17 mouse cellular contexts compared by ENCODE assay signal in the genomic region with DNA sequence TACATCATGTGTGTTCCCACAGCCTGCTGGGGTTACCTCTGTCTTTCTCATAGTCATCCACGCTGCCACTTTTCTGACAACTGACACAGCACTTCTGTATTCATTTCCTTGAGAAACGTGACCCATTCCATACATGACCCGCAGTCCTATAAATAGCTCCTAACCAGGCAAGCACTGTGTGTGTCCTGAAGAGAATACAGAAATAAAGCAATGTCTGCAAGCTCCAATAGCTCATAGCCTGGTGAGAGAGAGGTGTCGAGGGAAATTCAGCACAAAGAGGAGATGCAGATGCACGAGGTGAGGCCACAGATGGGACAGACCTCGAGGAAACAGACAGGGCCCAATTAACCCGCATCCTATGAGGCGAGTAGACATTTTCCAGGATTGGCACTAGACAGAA.
DNase-seq lines count a peak whose midpoint lies in the region; ATAC-seq lines count a peak whose summit lies in the region.
"Had no signal": no experiment of that assay in that cellular context is flagged by ENCODE, and none has a peak within 500 bp of the region (broad histone marks: within the 10 kb centered on the region; RNA-seq: fewer than 3 reads in every experiment).

No protein-coding gene starts in this region.

- peaks cover 14% of the 10 kb centered on the region for H3K4me1 ChIP-seq in heart, embryonic 13.5 days
- no peaks in the 10 kb centered on the region for H3K4me1 ChIP-seq in hindbrain, embryonic 16.5 days (ENCODE audit: control insufficient read depth, insufficient read depth, low read depth, low read length)
- H3K4me1 ChIP-seq: liver, embryonic 12.5 days had no signal

- no peak for DNase-seq in heart, postnatal 10 days
- peak; percentile 19 for DNase-seq in retina, postnatal 1 day
- DNase-seq in retina, embryonic 14.5 days (ENCODE audit: low spot score), result no peak
- no peak for DNase-seq in liver
- no peak for DNase-seq in cerebellum, adult 9-10 months
- DNase-seq: adrenal gland, postnatal 10 days; cerebellum, adult 8-10 months; gastrocnemius, postnatal 25 days; kidney, adult 9 months; layer of hippocampus, postnatal 36 days; left cerebral cortex, postnatal 4 days; thymus, postnatal 14 days had no signal

- no peaks in the 10 kb centered on the region for H3K27me3 ChIP-seq in heart, embryonic 13.5 days (replicated peaks)
- no peaks in the 10 kb centered on the region for H3K27me3 ChIP-seq in hindbrain, embryonic 16.5 days (replicated peaks; ENCODE audit: control insufficient read depth, insufficient read depth, low read length)
- H3K27me3 ChIP-seq: liver, embryonic 12.5 days; lung, embryonic 15.5 days; stomach, embryonic 15.5 days had no signal

- H3K36me3 ChIP-seq in heart, embryonic 13.5 days, result no peaks in the 10 kb centered on the region
- no peaks in the 10 kb centered on the region for H3K36me3 ChIP-seq in hindbrain, embryonic 16.5 days (ENCODE audit: control insufficient read depth, insufficient read depth, low read length)
- H3K36me3 ChIP-seq: liver, embryonic 12.5 days; lung, embryonic 15.5 days; stomach, embryonic 15.5 days had no signal

- H3K27ac ChIP-seq in heart, embryonic 13.5 days (replicated peaks), result peak overlapping the region; percentile 48
- H3K27ac ChIP-seq in hindbrain, embryonic 16.5 days (ENCODE audit: low read depth, low read length), result no peak overlapping the region
- H3K27ac ChIP-seq: liver, embryonic 12.5 days; lung, embryonic 15.5 days; stomach, embryonic 15.5 days had no signal

- H3K9me3 ChIP-seq in heart, embryonic 13.5 days, result peaks cover 9% of the 10 kb centered on the region; the same call in 1 of the 2 replicates
- 0 out of 2 replicates have a peak, but pooled peaks cover 2% of the 10 kb centered on the region for H3K9me3 ChIP-seq in hindbrain, embryonic 16.5 days (ENCODE audit: control insufficient read depth, low read length)
- H3K9me3 ChIP-seq: lung, embryonic 15.5 days; stomach, embryonic 15.5 days had no signal

- H3K4me3 ChIP-seq in heart, embryonic 13.5 days, result no peak overlapping the region
- no peak overlapping the region for H3K4me3 ChIP-seq in hindbrain, embryonic 16.5 days (ENCODE audit: low read length)
- H3K4me3 ChIP-seq: liver, embryonic 12.5 days; lung, embryonic 15.5 days; stomach, embryonic 15.5 days had no signal

- peak; percentile 58; the same call in 1 of the 2 replicates for ATAC-seq in heart, embryonic 13.5 days (ENCODE audit: extremely low read depth, insufficient number of reproducible peaks, low FRiP score, low TSS enrichment)
- peak; percentile 54 for ATAC-seq in hindbrain, embryonic 16.5 days
- ATAC-seq: liver, embryonic 12.5 days had no signal

- intact Hi-C loops in heart, postnatal 10 days (cut with DNase I), result no loop called here

- 38% methylated on average over 8 of the region's 8 CpGs for WGBS in heart, embryonic 13.5 days
- WGBS in hindbrain, embryonic 16.5 days, result 39% methylated on average over 8 of the region's 8 CpGs

- 0 out of 2 replicates have a peak overlapping the region, but pooled peaks have one; percentile 6 for H3K4me2 ChIP-seq in heart, embryonic 13.5 days
- H3K4me2 ChIP-seq in hindbrain, embryonic 16.5 days (ENCODE audit: low read length), result no peak overlapping the region
- H3K4me2 ChIP-seq: liver, embryonic 12.5 days; lung, embryonic 15.5 days; stomach, embryonic 15.5 days had no signal

- no peak overlapping the region for H3K9ac ChIP-seq in heart, embryonic 13.5 days
- H3K9ac ChIP-seq in hindbrain, embryonic 16.5 days (ENCODE audit: low read depth, low read length), result no peak overlapping the region
- H3K9ac ChIP-seq: liver, embryonic 12.5 days; lung, embryonic 15.5 days; stomach, embryonic 15.5 days had no signal
